Mouse (Mus musculus): ENCODE results near the gene Ssc5d. TPM values are rescaled to one million over a fixed set of nuclear protein-coding genes. Genes with fewer than 3 reads are reported as not detected.

The Ssc5d gene
- polyA plus RNA-seq, 1 experiment from 2014 or later: 2.7 TPM

GRCm38 (mm10) chr7:4950561-4951342, 25.2 kb downstream of the Ssc5d start:
- Histone ChIP-seq H3K9ac (ENCODE audit: low read length) (no peak overlapping the region), H3K27ac (ENCODE audit: low read length) (no peak overlapping the region), H3K4me3 (ENCODE audit: low read length) (no peak overlapping the region), H3K4me1 (ENCODE audit: control insufficient read depth, insufficient read depth, low read length) (peaks cover 16% of the 10 kb centered on the region), H3K36me3 (ENCODE audit: control insufficient read depth, insufficient read depth) (no peaks in the 10 kb centered on the region), H3K9me3 (replicated peaks; ENCODE audit: control insufficient read depth, low read length) (no peaks in the 10 kb centered on the region), H3K27me3 (ENCODE audit: control insufficient read depth, insufficient read depth, low read length) (no peaks in the 10 kb centered on the region), H3K4me2 (ENCODE audit: low read depth, low read length) (no peak overlapping the region)
- ATAC-seq (replicated peaks; ENCODE audit: extremely low read depth, insufficient read depth, low FRiP score): no peak
- 73% methylated on average over 19 of the region's 19 CpGs for WGBS

GRCm38 (mm10) chr7:4953815-4954445, 28.3 kb downstream of the Ssc5d start:
- ATAC-seq (replicated peaks; ENCODE audit: extremely low read depth, insufficient read depth, low FRiP score): peak; percentile 84
- H3K9ac ChIP-seq (ENCODE audit: low read length): no peak overlapping the region; the same call in 1 of the 2 replicates
- H3K27me3 ChIP-seq (ENCODE audit: control insufficient read depth, insufficient read depth, low read length): no peaks in the 10 kb centered on the region
- peak overlapping the region; percentile 76 for H3K27ac ChIP-seq (ENCODE audit: low read length)
- H3K36me3 ChIP-seq (ENCODE audit: control insufficient read depth, insufficient read depth): no peaks in the 10 kb centered on the region
- H3K4me2 ChIP-seq (ENCODE audit: low read depth, low read length): no peak overlapping the region
- peaks cover 14% of the 10 kb centered on the region for H3K4me1 ChIP-seq (ENCODE audit: control insufficient read depth, insufficient read depth, low read length)
- H3K9me3 ChIP-seq (replicated peaks; ENCODE audit: control insufficient read depth, low read length): no peaks in the 10 kb centered on the region
- H3K4me3 ChIP-seq (ENCODE audit: low read length): no peak overlapping the region
- 13% methylated on average over 10 of the region's 10 CpGs for WGBS

GRCm38 (mm10) chr7:4957361-4957760, 31.8 kb downstream of the Ssc5d start:
- Histone ChIP-seq H3K4me3 (ENCODE audit: low read length) (no peak overlapping the region), H3K27ac (ENCODE audit: low read length) (no peak overlapping the region), H3K4me2 (ENCODE audit: low read depth, low read length) (no peak overlapping the region), H3K9me3 (replicated peaks; ENCODE audit: control insufficient read depth, low read length) (no peaks in the 10 kb centered on the region), H3K36me3 (ENCODE audit: control insufficient read depth, insufficient read depth) (no peaks in the 10 kb centered on the region), H3K9ac (ENCODE audit: low read length) (no peak overlapping the region), H3K27me3 (ENCODE audit: control insufficient read depth, insufficient read depth, low read length) (no peaks in the 10 kb centered on the region), H3K4me1 (ENCODE audit: control insufficient read depth, insufficient read depth, low read length) (peaks cover 12% of the 10 kb centered on the region)
- no peak for ATAC-seq (replicated peaks; ENCODE audit: extremely low read depth, insufficient read depth, low FRiP score)
- WGBS: 65% methylated on average over 10 of the region's 10 CpGs

GRCm38 (mm10) chr7:4963527-4963926, 37.9 kb downstream of the Ssc5d start:
- H3K4me3 ChIP-seq (ENCODE audit: low read length): no peak overlapping the region
- ATAC-seq (replicated peaks; ENCODE audit: extremely low read depth, insufficient read depth, low FRiP score): no peak
- no peaks in the 10 kb centered on the region for H3K4me1 ChIP-seq (ENCODE audit: control insufficient read depth, insufficient read depth, low read length)
- no peaks in the 10 kb centered on the region for H3K27me3 ChIP-seq (ENCODE audit: control insufficient read depth, insufficient read depth, low read length)
- H3K9me3 ChIP-seq (replicated peaks; ENCODE audit: control insufficient read depth, low read length): no peaks in the 10 kb centered on the region
- H3K27ac ChIP-seq (ENCODE audit: low read length): no peak overlapping the region
- H3K4me2 ChIP-seq (ENCODE audit: low read depth, low read length): no peak overlapping the region
- no peaks in the 10 kb centered on the region for H3K36me3 ChIP-seq (ENCODE audit: control insufficient read depth, insufficient read depth)
- H3K9ac ChIP-seq (ENCODE audit: low read length): no peak overlapping the region
- 69% methylated on average over 5 of the region's 5 CpGs for WGBS

- Histone ChIP-seq H3K4me2 (ENCODE audit: low read depth, low read length) (peak within 1 kb of the TSS; percentile 47), H3K9me3 (replicated peaks; ENCODE audit: control insufficient read depth, low read length) (no peaks in the 10 kb centered on the region), H3K4me3 (ENCODE audit: low read length) (no peak within 1 kb of the TSS), H3K4me1 (ENCODE audit: control insufficient read depth, insufficient read depth, low read length) (no peaks in the 10 kb centered on the region), H3K9ac (ENCODE audit: low read length) (0 out of 2 replicates have a peak within 1 kb of the TSS, but pooled peaks have one; percentile 21), H3K27me3 (ENCODE audit: control insufficient read depth, insufficient read depth, low read length) (no peaks in the 10 kb centered on the region), H3K36me3 (ENCODE audit: control insufficient read depth, insufficient read depth) (no peaks in the 10 kb centered on the region), H3K27ac (ENCODE audit: low read length) (no peak within 1 kb of the TSS)
- WGBS: 4% methylated on average over 10 of the region's 10 CpGs
- peak; percentile 91 for ATAC-seq (replicated peaks; ENCODE audit: extremely low read depth, insufficient read depth, low FRiP score)
Measured at GRCm38 (mm10) chr7:4964272-4964671, 38.7 kb downstream of the Ssc5d start, which contains the start of gene Sbk2. Sbk2 (minus strand) TSS chr7:4964406.

- Histone ChIP-seq H3K4me2 (ENCODE audit: low read depth, low read length) (no peak overlapping the region), H3K27ac (ENCODE audit: low read length) (no peak overlapping the region), H3K36me3 (ENCODE audit: control insufficient read depth, insufficient read depth) (no peaks in the 10 kb centered on the region), H3K9ac (ENCODE audit: low read length) (no peak overlapping the region), H3K9me3 (replicated peaks; ENCODE audit: control insufficient read depth, low read length) (no peaks in the 10 kb centered on the region), H3K27me3 (ENCODE audit: control insufficient read depth, insufficient read depth, low read length) (no peaks in the 10 kb centered on the region), H3K4me1 (ENCODE audit: control insufficient read depth, insufficient read depth, low read length) (no peaks in the 10 kb centered on the region), H3K4me3 (ENCODE audit: low read length) (no peak overlapping the region)
- no peak for ATAC-seq (replicated peaks; ENCODE audit: extremely low read depth, insufficient read depth, low FRiP score)
- 69% methylated on average over 5 of the region's 5 CpGs for WGBS
Measured at GRCm38 (mm10) chr7:4964988-4965387, 39.4 kb downstream of the Ssc5d start.

GRCm38 (mm10) chr7:4971068-4971467, 45.5 kb downstream of the Ssc5d start, which contains the start of gene Sbk3:
Sbk3 (minus strand) TSS chr7:4971168.
- H3K27ac ChIP-seq (ENCODE audit: low read length): peak within 1 kb of the TSS; percentile 61
- 36% methylated on average over 6 of the region's 6 CpGs for WGBS
- ATAC-seq (replicated peaks; ENCODE audit: extremely low read depth, insufficient read depth, low FRiP score): no peak

GRCm38 (mm10) chr7:4971710-4972109, 46.1 kb downstream of the Ssc5d start:
- H3K9ac ChIP-seq (ENCODE audit: low read length): 0 out of 2 replicates have a peak overlapping the region, but pooled peaks have one; percentile 18
- H3K36me3 ChIP-seq (ENCODE audit: control insufficient read depth, insufficient read depth): no peaks in the 10 kb centered on the region
- no peak overlapping the region for H3K4me2 ChIP-seq (ENCODE audit: low read depth, low read length)
- H3K9me3 ChIP-seq (replicated peaks; ENCODE audit: control insufficient read depth, low read length): no peaks in the 10 kb centered on the region
- ATAC-seq (replicated peaks; ENCODE audit: extremely low read depth, insufficient read depth, low FRiP score): no peak; the same call in 1 of the 2 replicates
- H3K4me3 ChIP-seq (ENCODE audit: low read length): no peak overlapping the region
- 20% methylated on average over 7 of the region's 7 CpGs for WGBS
- no peaks in the 10 kb centered on the region for H3K27me3 ChIP-seq (ENCODE audit: control insufficient read depth, insufficient read depth, low read length)
- H3K4me1 ChIP-seq (ENCODE audit: control insufficient read depth, insufficient read depth, low read length): peaks cover 9% of the 10 kb centered on the region
- H3K27ac ChIP-seq (ENCODE audit: low read length): peak overlapping the region; percentile 61

More at GRCm38 (mm10) chr7:4971068-4971467, 45.5 kb downstream of the Ssc5d start, which contains the start of gene Sbk3:
- H3K4me3 ChIP-seq (ENCODE audit: low read length): no peak within 1 kb of the TSS
- peaks cover 9% of the 10 kb centered on the region for H3K4me1 ChIP-seq (ENCODE audit: control insufficient read depth, insufficient read depth, low read length)
- H3K4me2 ChIP-seq (ENCODE audit: low read depth, low read length): no peak within 1 kb of the TSS
- H3K9me3 ChIP-seq (replicated peaks; ENCODE audit: control insufficient read depth, low read length): no peaks in the 10 kb centered on the region
- 0 out of 2 replicates have a peak within 1 kb of the TSS, but pooled peaks have one; percentile 18 for H3K9ac ChIP-seq (ENCODE audit: low read length)
- H3K36me3 ChIP-seq (ENCODE audit: control insufficient read depth, insufficient read depth): no peaks in the 10 kb centered on the region
- H3K27me3 ChIP-seq (ENCODE audit: control insufficient read depth, insufficient read depth, low read length): no peaks in the 10 kb centered on the region
